Mouse (Mus musculus) spleen, postnatal 14 days (tissue): Measurements from ENCODE around the gene Bgn.
A peak's percentile ranks its signal among the peaks of the same experiment; 100 is the strongest.

Experiments
- DNase-seq, 2 experiments: peaks; one replicate each; pipeline ENCODE4 v3.0.0; 2021 to 2022; ENCODE audit warnings: low spot score in 2 of 2

Gene Bgn

DNA sequence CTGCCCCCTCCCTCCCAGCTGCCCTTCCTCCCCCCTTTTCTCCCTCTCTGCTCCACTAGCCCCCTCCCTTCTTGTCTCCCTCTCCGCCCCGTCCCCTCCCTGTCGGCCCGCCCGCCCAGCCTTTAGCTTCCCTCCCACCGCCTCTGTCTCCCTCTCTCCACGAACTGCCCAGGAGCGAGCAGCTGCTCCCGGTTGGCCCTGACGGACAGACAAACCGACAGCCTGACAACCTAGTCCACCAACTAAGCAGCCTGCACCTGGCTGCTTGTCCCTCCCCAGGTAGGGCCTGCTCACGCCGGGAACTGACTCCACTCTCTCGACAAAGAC is at the start of gene Bgn:
Gene Bgn (plus strand): TSS at position 119 of the 327 bp plus-strand sequence.
- DNase-seq, result no peak

DNA sequence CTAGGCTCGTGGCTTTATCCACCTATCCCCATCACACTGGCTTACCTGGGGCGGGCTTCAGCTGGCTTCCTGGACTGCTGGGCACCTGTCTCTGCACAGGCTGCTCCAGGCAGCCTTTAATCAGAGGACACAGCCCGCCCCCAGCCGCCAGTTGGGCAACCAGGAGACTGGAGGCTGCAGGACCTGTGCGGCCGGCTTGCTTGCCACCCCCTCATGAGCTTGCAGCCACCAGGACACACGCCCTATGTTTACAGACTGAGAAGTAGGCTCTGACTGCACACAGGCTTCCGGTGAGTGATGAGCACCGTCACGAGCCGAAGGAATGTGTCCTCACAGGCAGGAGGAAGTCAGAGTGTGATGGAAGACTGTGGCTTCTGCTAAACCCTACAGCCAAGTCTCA is 48.1 kb upstream of the Bgn start, which contains the start of gene Trex2:
Gene Trex2 (minus strand): TSS at position 93 of the 400 bp plus-strand sequence.
- no peak for DNase-seq

DNA sequence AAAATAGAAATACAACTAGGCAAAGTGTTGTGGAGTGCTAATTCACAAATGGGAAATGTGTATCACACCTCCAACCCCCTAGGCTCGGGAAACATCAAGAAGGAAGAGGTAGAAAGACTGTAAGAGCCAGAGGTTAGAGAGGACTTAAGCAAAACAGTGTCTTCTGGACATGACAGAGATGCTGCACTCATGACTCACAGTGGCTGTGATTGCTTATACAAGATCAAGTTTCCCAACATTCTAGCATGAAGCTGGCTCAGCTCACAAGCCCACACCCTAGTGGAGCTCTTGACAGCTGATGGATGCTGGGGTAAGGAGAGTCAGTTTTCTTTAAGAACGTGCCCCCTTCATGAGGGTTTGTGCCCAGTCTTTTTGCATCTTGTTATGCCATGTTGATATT is 42.0 kb upstream of the Bgn start:
- no peak for DNase-seq

DNA sequence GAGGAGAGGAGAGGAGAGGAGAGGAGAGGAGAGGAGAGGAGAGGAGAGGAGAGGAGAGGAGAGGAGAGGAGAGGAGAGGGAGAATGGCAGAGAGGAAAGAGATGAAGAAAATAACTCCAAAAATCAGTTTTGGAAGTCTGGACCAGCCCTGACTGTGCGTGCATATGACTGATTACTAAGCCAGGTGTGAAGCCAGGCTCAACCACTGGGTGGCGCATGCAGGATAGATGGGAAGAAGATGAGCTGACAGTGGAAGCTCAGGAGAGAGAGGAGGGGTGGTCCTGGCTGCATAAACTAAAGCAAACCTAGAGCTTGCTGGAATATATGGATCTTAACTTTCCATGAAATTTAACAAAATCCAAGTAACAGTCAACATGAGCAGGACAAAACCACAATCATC is 31.5 kb upstream of the Bgn start:
- peak; percentile 24 to 52 for DNase-seq

DNA sequence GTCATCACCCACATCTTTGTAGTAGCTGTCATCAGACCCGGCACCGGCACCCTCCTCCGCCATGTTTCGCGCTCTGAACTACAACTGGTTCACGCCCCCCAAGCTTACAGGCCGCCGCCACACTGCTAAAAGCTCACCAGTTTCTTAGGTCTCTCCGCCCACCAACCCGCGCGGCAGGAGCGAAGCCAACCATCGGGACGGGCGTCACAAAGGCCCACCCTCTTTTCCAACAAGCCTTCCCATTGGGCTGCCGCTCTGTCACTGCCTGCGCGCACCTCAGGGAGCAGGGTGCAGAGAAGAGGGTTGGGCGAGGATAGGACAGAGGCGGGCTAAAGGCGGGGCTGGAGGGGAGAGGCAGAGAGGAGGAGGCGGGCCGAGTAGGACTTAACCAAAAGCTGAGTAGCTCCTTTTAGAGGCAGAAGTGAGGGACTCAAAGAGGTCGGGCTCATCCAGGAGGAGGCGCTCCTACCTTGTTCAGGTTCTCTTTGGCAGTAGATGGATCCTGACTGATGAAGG is 24.5 kb upstream of the Bgn start, which contains the start of gene Haus7:
Gene Haus7 (minus strand): TSS at position 168 of the 516 bp plus-strand sequence.
- peak; percentile 75 to 78 for DNase-seq

DNA sequence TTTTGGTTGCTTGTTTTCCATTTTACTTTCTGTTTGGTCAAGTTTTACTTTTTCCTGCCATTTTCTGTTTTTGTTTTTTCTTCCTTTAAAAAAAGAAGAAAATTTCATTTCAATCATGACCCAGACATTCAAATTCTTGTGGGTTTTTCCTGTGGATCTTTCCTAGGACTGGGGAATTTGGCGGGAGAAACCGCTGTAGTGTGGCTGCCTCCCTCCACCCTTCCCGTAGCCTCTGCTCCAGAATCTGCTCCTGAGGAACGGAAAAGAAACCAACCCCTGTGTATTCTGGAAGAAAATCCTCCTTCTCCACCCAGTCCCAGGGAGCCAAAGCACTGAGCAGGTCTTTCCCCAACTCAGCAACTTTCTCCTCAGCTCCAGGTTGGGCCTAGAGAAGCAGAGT is 22.6 kb upstream of the Bgn start:
- DNase-seq, result no peak

DNA sequence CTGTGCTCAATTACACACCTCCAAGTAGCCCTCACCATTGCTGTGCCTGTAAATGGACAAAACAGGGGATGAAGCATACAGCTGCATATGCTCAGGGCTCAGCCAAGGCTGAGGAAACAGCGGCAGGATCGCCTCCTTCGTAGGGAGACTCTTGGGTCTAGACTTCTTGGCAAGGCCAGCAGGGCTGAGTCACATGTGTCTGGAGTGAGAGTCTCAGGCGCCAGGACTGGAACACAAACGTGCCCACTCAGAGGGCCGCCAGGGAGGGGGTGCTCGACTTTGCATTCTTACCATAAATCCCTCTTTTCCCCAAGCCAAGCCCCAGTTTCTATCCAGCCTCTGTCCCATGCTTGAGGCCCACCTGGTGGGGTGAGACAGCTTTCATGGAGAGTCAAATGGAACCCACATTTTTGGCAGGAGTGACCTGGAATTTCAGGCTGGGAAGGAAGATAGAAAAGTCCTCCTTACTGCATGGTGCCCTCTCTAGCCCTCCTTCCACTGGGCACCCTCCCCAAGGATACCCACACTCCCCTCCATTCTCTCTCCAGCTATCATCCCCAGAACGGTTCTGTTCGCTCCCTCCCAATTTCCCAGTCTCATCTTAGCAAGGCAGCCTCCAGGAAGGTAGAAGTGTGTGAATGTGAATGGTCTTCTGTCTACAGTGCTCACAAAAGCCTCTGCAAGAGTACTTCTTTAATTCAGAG is 17.8 kb upstream of the Bgn start:
- DNase-seq, result no peak

DNA sequence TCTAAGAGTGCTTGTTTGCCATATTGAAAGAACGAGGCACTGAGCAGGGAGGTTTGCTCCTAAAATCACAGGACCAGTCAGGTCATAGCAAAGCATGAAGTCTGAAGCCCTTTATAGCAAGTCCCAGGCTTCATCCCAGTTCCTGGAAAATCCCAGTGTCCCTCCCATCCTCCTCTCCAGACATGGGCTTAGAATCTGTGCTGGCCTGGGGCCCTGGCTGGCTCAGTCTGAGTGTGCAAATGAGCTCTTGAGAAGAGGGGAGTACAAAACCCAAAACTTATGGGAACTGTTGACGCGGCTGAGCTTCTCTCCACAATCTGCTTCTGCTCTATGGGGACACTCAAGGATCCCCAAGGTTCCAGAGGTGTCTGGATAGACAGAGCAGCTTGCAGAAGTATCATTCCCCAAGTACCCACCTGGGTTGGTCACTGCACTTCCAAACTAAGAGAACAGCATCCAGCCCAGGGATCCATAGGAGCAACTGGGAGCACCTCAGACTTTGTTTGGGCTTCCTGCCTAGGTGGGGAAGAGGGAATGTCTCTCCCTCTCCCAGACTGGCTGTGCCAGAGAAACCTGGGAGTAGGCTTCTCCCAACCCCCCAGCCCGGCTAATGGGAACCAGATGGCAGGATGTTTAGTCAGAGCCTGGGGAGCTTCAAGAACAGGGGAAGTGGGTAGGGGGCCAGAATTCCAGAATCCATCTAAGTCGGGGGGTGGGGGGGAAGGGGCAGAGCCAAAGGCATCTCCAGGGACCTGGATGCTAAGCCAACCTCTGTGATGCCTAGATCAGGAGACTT is 15.8 kb upstream of the Bgn start:
- DNase-seq, result no peak

DNA sequence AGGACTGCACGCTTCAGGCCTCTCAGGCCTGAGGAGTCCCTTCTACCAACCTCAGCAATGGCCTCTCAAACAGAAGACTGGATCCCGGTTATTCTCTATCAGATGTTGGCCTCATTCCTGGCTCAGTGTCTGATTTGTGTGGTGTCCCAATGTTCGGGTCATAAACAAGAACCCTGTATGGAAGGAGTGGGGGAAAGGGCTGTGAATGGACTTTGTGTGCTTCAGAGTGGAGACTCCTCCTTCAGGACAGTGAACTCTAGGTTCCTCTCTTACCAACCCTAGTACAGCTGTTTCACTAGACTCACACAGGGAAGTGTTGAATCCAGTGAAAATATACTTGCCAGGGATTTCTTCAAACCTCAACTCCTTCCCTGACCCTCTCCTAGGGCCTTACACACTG is 15.1 kb upstream of the Bgn start:
- no peak for DNase-seq

DNA sequence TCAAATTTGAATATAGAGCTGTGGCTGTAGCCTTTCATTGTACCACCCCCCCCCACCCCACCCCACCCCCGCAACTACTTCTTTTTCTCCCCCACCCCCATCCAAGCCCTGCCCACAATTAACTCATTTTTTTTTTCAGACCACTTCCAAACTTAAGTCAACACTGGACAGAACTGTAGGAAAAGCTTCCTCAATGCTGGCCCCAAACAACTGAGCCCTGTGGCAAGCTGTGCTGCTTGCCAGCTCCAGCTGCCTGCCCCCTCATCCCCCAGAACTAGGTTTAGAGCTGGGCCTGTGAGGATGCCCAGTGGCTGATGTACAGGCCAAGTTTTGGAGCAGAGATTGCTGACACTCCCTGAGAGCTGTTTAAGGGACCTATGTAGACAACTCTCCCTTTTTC is 14.7 kb upstream of the Bgn start:
- DNase-seq, result no peak

DNA sequence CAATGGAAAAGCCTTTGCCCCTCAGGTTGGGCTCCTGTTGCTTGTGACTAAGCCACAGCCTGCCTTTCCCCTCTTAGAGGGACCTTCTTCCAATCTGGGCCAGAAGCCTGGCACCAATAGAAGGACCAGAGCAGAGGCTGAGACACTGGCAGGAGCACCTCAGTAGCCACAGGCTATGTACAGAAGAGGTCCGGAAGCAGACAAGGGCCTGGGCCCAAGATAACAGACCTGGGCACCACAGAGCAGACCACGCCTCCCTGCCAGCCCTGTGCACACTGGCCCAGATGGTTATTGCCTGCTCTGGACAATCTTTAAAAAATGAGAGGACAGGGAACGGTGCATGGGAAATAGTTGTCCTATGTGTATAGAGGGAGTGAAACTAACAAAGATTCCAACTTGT is 11.6 kb upstream of the Bgn start:
- no peak for DNase-seq

DNA sequence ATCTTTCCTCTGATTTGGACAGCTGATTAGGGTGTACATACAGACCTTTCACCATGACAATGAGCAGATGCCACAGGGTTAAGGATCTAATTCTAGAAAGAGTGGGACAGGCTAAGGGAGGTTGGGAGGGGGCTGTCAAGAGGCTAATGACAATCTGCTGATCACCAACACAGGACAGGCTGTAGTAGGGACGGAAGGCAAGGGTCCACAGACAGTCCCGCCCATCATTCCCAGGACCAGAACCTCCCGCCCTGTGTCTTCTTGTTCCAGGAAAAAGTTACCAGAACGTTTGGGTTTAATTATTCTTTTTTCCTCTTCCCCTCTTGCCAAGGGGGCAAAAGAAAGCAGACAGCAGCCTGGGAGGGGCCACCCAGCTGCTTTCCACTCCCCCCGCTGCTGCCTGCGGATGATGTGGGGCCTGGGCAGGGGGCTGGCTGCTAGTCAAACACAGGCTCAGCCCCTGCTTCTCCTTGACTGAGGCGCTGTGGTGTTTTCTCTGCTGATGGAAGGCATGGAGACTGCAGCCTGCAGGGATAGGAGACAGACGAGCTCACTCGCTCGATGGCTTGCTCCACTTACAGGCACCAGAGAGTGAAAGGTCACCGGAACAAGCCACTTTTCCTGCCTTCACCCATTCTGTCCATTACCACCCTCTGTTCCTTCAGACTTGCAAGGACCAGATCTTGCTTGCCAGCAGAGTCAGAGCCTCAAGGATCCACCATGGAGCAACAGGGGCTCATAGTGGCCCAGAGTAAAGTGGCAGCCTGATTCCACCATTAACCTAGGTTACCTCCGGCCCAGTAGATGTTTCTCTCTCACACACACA is 8.8 kb upstream of the Bgn start:
- no peak for DNase-seq

DNA sequence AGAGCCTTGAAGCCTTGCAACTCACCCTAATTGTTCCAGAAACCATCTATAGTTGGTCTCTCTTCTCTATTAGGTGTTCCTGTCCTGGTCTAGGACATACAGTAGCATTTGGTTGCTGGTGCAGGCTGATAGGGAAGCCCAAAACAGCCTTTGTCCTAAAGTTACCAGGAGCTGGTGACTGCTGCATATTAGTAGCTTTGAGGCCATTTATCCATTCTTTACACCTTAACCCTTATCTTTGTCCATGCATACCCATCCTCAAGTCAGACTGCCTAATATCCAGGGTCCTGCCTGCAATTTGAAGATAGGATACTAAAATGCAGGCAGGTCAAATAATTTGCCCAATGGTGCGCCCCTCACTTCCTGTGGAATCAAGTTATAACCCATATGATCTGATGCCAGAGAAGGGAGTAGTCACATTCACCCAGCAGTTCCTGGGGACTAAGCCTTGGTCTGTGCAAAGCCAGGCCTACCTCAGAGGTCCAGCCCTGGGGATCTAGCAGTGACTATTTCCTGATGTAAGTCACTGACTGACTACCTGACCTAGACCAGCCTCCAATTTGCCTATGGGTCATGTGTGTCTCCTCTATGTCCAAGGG is 7.6 kb upstream of the Bgn start:
- no peak for DNase-seq

DNA sequence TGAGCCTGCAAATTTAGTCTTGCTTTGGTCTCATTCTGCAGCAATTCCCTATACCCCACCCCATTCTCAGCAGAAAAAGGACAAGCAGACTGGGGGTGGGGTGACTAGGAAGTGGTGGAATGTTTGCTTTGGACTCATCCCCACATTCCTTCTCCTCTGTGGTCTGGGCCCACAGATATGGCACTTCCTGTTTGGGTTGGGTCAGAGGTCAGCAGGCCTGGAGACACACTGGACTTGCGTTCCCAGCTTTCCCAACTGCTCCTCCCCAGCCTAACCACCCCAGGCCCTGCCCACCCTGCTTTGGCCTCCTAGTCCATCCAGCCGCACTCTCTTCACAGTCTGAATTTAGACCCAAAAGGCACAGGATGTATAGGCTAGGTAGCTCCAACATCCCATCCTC is 6.8 kb upstream of the Bgn start:
- no peak for DNase-seq

DNA sequence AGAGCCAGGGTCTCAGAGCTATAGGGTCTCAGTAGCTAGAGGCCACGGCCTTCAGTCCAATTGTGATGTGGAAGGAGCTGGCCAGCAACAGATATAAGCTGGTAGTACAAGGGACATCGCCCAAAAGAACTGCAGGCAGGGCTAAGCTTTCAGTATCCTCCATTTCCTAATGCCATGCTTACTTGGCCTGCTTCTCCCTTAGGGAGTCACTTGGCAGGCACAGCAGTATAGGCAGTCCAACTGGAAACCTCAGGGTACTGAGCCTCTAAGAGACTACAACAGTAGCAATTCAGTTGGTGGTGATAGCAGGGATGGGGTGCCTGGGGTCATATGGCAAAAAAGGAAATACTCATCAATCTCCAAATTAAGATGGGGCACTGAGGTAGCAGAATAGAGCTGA is 5.9 kb upstream of the Bgn start:
- no peak for DNase-seq

DNA sequence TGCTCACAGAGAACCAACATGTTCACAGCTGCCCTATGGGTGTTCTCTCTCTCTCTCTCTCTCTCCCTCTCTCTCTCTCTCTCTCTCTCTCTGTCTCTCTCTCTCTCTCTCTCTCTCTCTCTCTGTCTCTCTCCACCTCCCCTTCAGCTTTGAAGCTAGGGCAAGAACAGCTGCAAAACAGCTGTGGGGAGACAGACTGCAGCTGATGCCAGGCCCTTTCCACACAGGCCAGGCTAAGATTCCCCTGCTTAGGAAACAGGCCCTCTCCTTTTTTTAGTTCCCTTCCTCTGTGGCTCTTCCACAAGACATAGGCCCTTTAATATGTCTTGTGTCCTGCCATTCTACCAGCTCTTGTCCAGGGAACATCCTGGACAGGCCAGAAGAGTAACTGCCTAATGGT is 3.7 kb upstream of the Bgn start:
- no peak for DNase-seq

DNA sequence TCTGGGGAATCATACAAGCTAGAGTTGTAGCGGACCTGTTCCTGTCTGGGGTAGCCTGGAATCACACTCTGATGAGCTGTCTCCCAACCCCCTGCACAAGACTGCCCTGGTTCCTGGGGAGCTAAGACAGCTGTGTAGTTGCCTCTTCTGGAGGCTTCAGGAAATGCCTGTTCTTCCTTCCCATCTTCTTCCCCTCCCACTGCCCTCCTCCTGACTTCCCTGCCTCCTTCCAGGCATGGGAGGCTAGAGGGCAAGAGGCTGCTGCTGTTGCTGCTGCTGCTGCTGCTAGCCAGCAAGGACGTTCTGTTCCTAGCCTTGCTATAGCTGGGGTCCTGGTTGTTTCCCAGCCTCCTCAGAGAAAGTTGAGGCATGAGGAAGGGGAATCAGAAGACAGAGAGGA is 3.1 kb upstream of the Bgn start:
- DNase-seq, result no peak

DNA sequence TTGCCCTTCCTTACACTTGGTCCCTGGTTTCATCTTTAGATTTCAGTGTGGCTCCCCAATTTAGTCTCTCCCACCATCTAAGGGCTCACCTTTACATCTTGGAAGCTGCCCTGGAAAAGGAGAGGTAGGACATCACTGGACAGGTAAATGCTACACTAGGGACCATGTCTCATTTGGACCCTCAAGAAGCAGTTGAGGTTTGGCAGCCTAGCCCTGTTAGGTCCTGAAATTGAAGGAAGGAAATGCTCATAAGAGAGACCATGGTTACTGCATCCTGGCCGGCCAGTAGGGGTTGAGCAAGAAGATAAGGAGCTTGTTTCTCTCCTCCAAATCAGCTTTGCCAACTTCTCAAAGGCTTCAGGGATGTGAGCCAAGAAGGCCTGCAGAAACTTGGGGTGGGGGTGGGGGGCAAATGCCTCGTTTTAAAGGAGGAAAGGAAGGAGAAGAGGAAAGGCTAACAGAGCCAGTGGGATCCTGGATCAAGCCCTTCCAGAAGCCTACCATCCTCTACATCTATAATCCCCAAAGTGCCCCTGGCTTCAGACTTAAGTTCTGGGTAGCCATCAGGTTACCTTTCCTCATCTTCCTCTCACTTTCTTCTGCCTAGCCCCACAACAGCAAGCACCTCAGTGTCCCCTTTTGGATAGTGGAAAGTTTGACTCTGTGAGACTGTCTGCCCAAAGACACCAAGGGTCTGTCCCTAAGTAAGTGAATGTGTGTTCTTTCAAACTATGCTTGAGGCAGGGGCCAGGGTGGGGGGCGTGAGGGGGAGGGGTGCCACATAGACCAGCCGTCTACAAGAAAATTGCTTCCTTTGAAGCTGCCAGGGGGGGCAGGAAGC is 539 bp upstream of the Bgn start:
- DNase-seq, result no peak

DNA sequence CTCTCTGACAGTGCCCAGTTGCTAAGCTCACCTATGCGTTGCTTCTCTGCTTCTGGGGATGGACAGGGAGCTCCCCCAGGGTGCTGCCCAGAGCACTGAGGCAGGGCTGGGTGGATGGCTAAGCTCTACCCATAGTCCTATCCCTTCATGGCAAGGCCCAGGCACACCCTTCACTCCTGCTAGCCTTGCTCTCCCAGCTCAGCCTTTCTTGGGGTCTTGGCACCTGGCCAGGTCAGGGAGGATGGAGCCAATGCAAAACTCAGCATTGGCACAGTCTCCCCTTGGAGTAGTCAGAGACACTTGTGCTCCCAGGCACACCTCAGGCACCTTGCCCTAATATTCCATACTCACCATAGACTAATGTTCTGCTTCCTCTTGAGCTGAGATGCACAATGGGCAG is 674 bp downstream of the Bgn start:
- DNase-seq, result no peak

DNA sequence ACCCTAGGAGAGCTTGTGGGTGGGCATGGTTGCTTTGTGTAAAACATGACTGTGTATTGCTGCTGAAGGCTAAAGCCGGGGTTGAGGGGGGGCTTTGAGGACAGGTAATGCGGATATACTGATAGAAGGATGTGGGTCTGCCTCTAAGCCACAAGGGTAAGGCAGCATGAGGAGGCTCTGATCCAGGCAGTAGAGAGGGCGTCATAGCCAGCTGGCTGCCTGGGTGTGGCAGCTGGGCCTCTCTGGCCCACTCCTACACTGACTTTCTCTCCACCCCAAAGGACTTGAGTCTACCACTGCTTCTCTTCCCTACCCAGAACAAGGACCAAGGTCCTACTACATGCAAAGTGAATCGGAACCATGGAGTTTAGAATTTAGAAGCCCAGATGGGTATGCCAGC is 1.5 kb downstream of the Bgn start:
- no peak for DNase-seq

DNA sequence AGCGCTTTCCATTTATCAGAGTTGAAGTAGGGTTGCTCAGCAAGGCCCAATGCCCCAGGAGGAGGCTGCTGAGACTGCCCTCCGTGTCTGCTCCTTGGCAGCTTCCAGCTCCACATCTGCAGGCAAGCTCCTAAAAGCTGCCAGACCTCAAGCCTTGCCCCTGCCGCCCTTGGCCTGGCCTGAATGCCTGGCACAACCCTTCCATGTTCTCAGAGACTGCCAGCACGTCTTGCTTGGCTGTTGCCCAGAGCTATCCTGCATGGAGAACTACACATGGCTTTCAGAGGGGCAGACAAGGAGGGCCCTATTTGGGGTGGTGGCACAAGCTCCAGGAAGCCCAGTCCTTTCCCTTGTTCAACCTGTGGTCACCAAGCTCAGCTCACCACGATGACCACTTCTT is 3.5 kb downstream of the Bgn start:
- no peak for DNase-seq
